Mouse (Mus musculus) ES-E14 (cell line): ENCODE data around the gene Fabp3. TPM values are rescaled to one million over a fixed set of nuclear protein-coding genes. Genes with fewer than 3 reads are reported as not detected.

Experiments used
- DNase-seq: peaks from one replicate; pipeline ENCODE4 v3.0.0-alpha.2; 2013; ENCODE audit warnings: low read depth, low spot score
- H3K27ac ChIP-seq: 2 replicates; pipeline ENCODE4 v1.5.1; 2012; ENCODE audit warnings: low read depth, mild to moderate bottlenecking, low read length, moderate library complexity, mixed read lengths; ENCODE audit not compliant: poor library complexity, insufficient read depth, severe bottlenecking
- H3K36me3 ChIP-seq: 2 replicates; pipeline ENCODE4 v1.6.1; 2012; ENCODE audit warnings: mild to moderate bottlenecking, low read length, moderate library complexity, mixed read lengths; ENCODE audit not compliant: control insufficient read depth, poor library complexity, insufficient read depth, severe bottlenecking
- H3K4me1 ChIP-seq, 2 experiments: fragments of 150-350 bp in 1 of 2; sonication (generic) in 1 of 2; 2 replicates each; pipeline ENCODE4 v1.6.1; 2012; ENCODE audit warnings: low read length in 2 of 2, mild to moderate bottlenecking in 1 of 2, mixed read lengths in 1 of 2; ENCODE audit not compliant: control insufficient read depth in 2 of 2, insufficient read depth in 2 of 2, poor library complexity in 1 of 2
- H3K4me3 ChIP-seq, 2 experiments: fragments of 150-350 bp in 1 of 2; sonication (generic) in 1 of 2; 2 replicates each; pipeline ENCODE4 v1.5.1; 2012; ENCODE audit warnings: low read length in 2 of 2, low read depth in 1 of 2, mild to moderate bottlenecking in 1 of 2, mixed read lengths in 1 of 2; ENCODE audit not compliant: insufficient read depth in 1 of 2, poor library complexity in 1 of 2, severe bottlenecking in 1 of 2
- H3K9ac ChIP-seq: 2 replicates; pipeline ENCODE4 v1.6.1; 2012; ENCODE audit warnings: low read depth, mild to moderate bottlenecking, low read length, mixed read lengths; ENCODE audit not compliant: poor library complexity, insufficient read depth, severe bottlenecking
- H3K9me3 ChIP-seq: fragments of 150-350 bp; sonication (generic); 2 replicates; pipeline ENCODE4 v1.6.1; 2012; ENCODE audit warnings: low read depth, mild to moderate bottlenecking, low read length; ENCODE audit not compliant: control insufficient read depth, insufficient read depth
- CHD2 ChIP-seq: IDR thresholded peaks from 2 replicates; pipeline ENCODE4 v1.6.1; 2014; ENCODE audit warnings: mild to moderate bottlenecking, low read depth, low read length, inconsistent platforms
- HCFC1 ChIP-seq: IDR thresholded peaks from 2 replicates; pipeline ENCODE4 v1.6.1; 2012; ENCODE audit warnings: low read length, inconsistent platforms, borderline replicate concordance; ENCODE audit not compliant: insufficient read depth
- MAFK ChIP-seq: IDR thresholded peaks from 2 replicates; pipeline ENCODE4 v1.6.1; 2014; ENCODE audit warnings: mild to moderate bottlenecking, low read depth, low read length, inconsistent platforms; ENCODE audit not compliant: insufficient read depth
- ZC3H11A ChIP-seq: IDR thresholded peaks from 2 replicates; pipeline ENCODE4 v1.6.1; 2012; ENCODE audit warnings: low read depth, mild to moderate bottlenecking, inconsistent platforms, low read length, borderline replicate concordance
- ZNF384 ChIP-seq: IDR thresholded peaks from 2 replicates; pipeline ENCODE4 v1.6.1; 2012; ENCODE audit warnings: low read depth, low read length, inconsistent platforms
- in situ Hi-C, 2 experiments: fragments of 600-800 bp; cut with MboI; formaldehyde crosslinking; loops; one replicate each; pipeline ENCODE4 v1.15.1; 2025; ENCODE audit warnings: low sequenced_read_pairs in 2 of 2, inconsistent platforms in 1 of 2; ENCODE audit not compliant: unreplicated experiment in 2 of 2
- total RNA-seq: library from RNA; depleted of rRNA; stranded (reverse); fragments of 300-350 nt; gene quantifications from 2 replicates; pipeline ENCODE4 v1.2.3, GENCODE M21; 2012; rRNA removed

The Fabp3 gene
- total RNA-seq, 1 experiment = 145 TPM

DNA sequence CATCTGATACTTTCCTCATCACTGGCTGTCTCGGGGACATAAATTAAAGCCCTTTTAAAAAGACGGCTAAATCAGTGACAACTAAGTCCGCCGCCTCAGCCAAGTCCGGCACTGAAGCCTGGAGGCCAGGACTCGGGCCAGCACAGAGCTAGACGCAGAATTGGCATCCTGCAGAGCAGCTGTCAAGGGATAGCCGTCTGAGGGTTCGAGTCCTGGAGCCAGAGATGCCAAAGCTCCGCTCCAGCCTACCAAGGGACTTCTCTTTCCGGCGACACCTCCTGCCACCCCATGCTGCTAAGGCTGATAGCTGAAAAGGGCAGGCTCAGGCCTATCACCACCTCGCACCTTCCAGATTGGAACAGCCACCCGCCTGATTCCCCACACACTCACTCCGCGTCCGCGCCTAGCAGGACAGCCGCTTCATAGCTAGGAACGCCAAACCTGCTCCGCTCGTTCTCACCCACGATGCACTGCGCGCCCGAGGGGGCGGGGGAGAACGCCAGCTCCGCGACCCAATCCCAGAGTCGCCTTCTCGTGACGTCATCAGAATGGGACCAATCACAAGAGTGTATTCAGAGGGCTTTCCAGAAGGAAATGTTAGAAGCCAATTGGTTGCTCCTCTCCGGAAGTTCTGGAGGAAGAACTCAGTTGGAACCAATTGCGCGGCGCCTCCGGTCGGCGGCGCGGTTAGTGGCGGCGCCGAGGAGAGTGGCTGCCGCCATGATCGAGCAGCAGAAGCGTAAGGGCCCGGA is 51.3 kb downstream of the Fabp3 start, which contains the start of the genes Zcchc17 and Snrnp40:
TSS of gene Zcchc17 (minus strand) at position 458 of the 752 bp plus-strand sequence.
TSS of gene Snrnp40 (plus strand) at position 647 of the 752 bp plus-strand sequence.
- no peaks in the 10 kb centered on the region for H3K9me3 ChIP-seq
- TF ChIP-seq CHD2 = peak; percentile 80
- TF ChIP-seq ZC3H11A = no peak
- H3K36me3 ChIP-seq = peaks cover 6% of the 10 kb centered on the region
- H3K27ac ChIP-seq = peak within 1 kb of the TSS; percentile 69
- peak within 1 kb of the TSS; percentile 95 to 99 for H3K4me3 ChIP-seq
- DNase-seq = peak; percentile 100
- H3K9ac ChIP-seq = peak within 1 kb of the TSS; percentile 99
- in situ Hi-C loops = no loop called here
- peaks cover 7 to 10% of the 10 kb centered on the region in 2 experiments for H3K4me1 ChIP-seq

DNA sequence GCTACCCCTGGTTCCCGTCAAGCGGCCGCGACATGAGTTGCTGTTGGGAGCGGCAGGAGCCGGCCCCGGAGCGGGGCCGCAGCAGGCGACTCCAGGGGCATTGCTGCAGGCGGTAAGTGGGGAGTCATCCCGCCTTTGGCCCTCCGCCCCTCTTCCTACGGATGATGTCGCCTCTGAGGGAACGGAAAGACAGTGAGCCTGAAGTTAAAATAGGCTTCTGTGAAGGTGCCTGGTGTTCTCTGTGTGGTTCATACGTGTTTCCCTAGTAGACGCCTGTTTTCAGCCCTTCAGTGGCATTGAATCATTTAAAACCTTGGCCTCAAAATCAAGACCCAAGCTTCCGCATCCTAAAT is 51.8 kb downstream of the Fabp3 start:
- Histone ChIP-seq H3K27ac (peak overlapping the region; percentile 69), H3K4me1 (peaks cover 7 to 10% of the 10 kb centered on the region in 2 experiments), H3K36me3 (peaks cover 11% of the 10 kb centered on the region), H3K9ac (peak overlapping the region; percentile 99), H3K9me3 (no peaks in the 10 kb centered on the region), H3K4me3 (peak overlapping the region; percentile 95 to 99)
- DNase-seq = no peak
- TF ChIP-seq MAFK = no peak
- TF ChIP-seq ZNF384 = no peak
- TF ChIP-seq HCFC1 = no peak
- TF ChIP-seq CHD2 = no peak
- no peak for TF ChIP-seq ZC3H11A
- in situ Hi-C loops = no loop called here

Other genes starting within 250 kb of the Fabp3 start
- gene Pef1, start 206.0 kb upstream of the Fabp3 start, total RNA-seq = 25.4 and 36.2 TPM in 2 replicates
- 0.16 and 0.22 TPM in 2 replicates for gene Hcrtr1, start 169.2 kb upstream of the Fabp3 start, total RNA-seq
- 22.5 and 43.7 TPM in 2 replicates for gene Tinagl1, start 133.5 kb upstream of the Fabp3 start, total RNA-seq
- 0.09 and 0.53 TPM in 2 replicates for gene Gm853, start 86.2 kb upstream of the Fabp3 start, total RNA-seq
- gene Serinc2, start 29.4 kb upstream of the Fabp3 start, total RNA-seq = 4.6 and 8.0 TPM in 2 replicates
- gene Gm10570, start 79 bp downstream of the Fabp3 start, total RNA-seq = 0.49 TPM in 1 of 2 replicates, not detected in the other
- gene Zcchc17, start 51.3 kb downstream of the Fabp3 start, total RNA-seq = 22.3 and 33.3 TPM in 2 replicates
- gene Snrnp40, start 51.5 kb downstream of the Fabp3 start, total RNA-seq = 136 and 147 TPM in 2 replicates